Mouse (Mus musculus) thymus, postnatal 4 days (tissue): ENCODE measurements around the gene Bdh2.
A peak's percentile ranks its signal among the peaks of the same experiment; 100 is the strongest.

ENCODE experiments used
- DNase-seq: peaks from one replicate; pipeline ENCODE4 v3.0.0; 2021

The Bdh2 gene

GRCm38 (mm10) chr3:135280669-135281415 lies at the start of gene Bdh2:
Gene Bdh2 (plus strand): TSS chr3:135281221.
- DNase-seq: peak; percentile 78

GRCm38 (mm10) chr3:135232058-135232457 lies 49.0 kb upstream of the Bdh2 start:
- DNase-seq: no peak

GRCm38 (mm10) chr3:135232462-135232861 lies 48.6 kb upstream of the Bdh2 start:
- no peak for DNase-seq

- DNase-seq: no peak
Observed at GRCm38 (mm10) chr3:135245733-135246132, 35.3 kb upstream of the Bdh2 start.

- no peak for DNase-seq
Observed at GRCm38 (mm10) chr3:135246828-135247227, 34.2 kb upstream of the Bdh2 start.

GRCm38 (mm10) chr3:135249104-135249503 lies 31.9 kb upstream of the Bdh2 start:
- no peak for DNase-seq

- no peak for DNase-seq
Observed at GRCm38 (mm10) chr3:135251825-135252224, 29.2 kb upstream of the Bdh2 start.

- DNase-seq: no peak
Observed at GRCm38 (mm10) chr3:135254784-135255183, 26.2 kb upstream of the Bdh2 start.

- no peak for DNase-seq
Observed at GRCm38 (mm10) chr3:135258919-135259318, 22.1 kb upstream of the Bdh2 start.

GRCm38 (mm10) chr3:135260233-135260632 lies 20.8 kb upstream of the Bdh2 start:
- no peak for DNase-seq

GRCm38 (mm10) chr3:135268616-135269015 lies 12.4 kb upstream of the Bdh2 start:
- no peak for DNase-seq

- no peak for DNase-seq
Observed at GRCm38 (mm10) chr3:135269391-135269990, 11.5 kb upstream of the Bdh2 start.

- no peak for DNase-seq
Observed at GRCm38 (mm10) chr3:135272627-135273026, 8.4 kb upstream of the Bdh2 start.

- no peak for DNase-seq
Observed at GRCm38 (mm10) chr3:135273047-135273446, 8.0 kb upstream of the Bdh2 start.

- DNase-seq: peak; percentile 14
Observed at GRCm38 (mm10) chr3:135280160-135280559, 861 bp upstream of the Bdh2 start.

GRCm38 (mm10) chr3:135281701-135282100 lies 680 bp downstream of the Bdh2 start:
- DNase-seq: no peak

- no peak for DNase-seq
Observed at GRCm38 (mm10) chr3:135285256-135285655, 4.2 kb downstream of the Bdh2 start.

- DNase-seq: no peak
Observed at GRCm38 (mm10) chr3:135285807-135286206, 4.8 kb downstream of the Bdh2 start.

GRCm38 (mm10) chr3:135288138-135288750 lies 7.2 kb downstream of the Bdh2 start:
- no peak for DNase-seq

- DNase-seq: no peak
Observed at GRCm38 (mm10) chr3:135289148-135289547, 8.1 kb downstream of the Bdh2 start.

- DNase-seq: peak; percentile 76
Observed at GRCm38 (mm10) chr3:135290249-135290894, 9.4 kb downstream of the Bdh2 start.

GRCm38 (mm10) chr3:135293703-135294102 lies 12.7 kb downstream of the Bdh2 start:
- DNase-seq: no peak

- no peak for DNase-seq
Observed at GRCm38 (mm10) chr3:135295559-135295958, 14.5 kb downstream of the Bdh2 start.

- no peak for DNase-seq
Observed at GRCm38 (mm10) chr3:135298560-135298959, 17.5 kb downstream of the Bdh2 start.
